Comparison of ENCODE assay signal across 20 mouse cellular contexts in the genomic region with DNA sequence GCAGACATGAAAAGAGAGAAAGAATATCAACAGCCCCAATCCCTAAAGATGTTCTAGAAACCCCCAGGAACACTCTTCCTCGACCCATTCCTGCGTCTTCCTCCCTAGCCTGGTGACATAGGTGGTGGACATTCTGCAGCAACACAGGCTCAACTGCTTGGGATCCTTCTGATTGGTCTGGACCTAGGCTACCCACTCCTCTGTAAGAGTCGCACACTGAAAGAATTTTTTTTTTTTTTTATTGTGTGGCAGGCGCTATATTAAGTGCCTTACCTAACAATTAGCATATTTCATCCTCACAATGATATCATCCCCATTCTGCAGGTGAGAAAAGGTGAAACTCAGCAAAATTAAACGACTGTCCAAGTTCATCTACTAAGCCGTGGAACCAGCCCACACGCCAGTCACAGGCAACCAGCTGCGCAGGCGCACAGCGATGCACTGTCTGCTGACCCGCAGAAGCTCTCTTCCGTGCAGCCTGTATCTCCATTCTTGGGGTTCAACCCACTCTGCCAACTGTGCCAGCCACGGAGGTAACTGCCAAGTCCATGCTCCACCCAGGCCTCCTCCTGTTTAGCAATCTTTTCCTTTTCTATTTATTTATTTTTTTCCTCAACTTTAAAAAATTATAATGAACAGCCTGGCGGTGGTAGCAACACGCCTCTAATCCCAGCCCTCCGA. TPM values are rescaled to one million over a fixed set of nuclear protein-coding genes. Genes with fewer than 3 reads are reported as not detected.
DNase-seq lines count a peak whose midpoint lies in the region; ATAC-seq and TF ChIP-seq lines count a peak whose summit lies in the region.
"Had no signal": no experiment of that assay in that cellular context is flagged by ENCODE, and none has a peak within 500 bp of the region (broad histone marks: within the 10 kb centered on the region; RNA-seq: fewer than 3 reads in every experiment).

No protein-coding gene starts in this region.

- H3K4me1 ChIP-seq in E14TG2a.4 (replicated peaks; ENCODE audit: low read depth, low read length) = peaks cover 74% of the 10 kb centered on the region
- peaks cover 9% of the 10 kb centered on the region for H3K4me1 ChIP-seq in hindbrain, embryonic 12.5 days
- H3K4me1 ChIP-seq in midbrain, embryonic 16.5 days (ENCODE audit: control insufficient read depth, insufficient read depth, low read length) = peaks cover 13% of the 10 kb centered on the region

- H3K9me3 ChIP-seq in E14TG2a.4 (ENCODE audit: low read length) = no peaks in the 10 kb centered on the region
- no peaks in the 10 kb centered on the region for H3K9me3 ChIP-seq in hindbrain, embryonic 12.5 days (replicated peaks)
- H3K9me3 ChIP-seq in midbrain, embryonic 16.5 days (replicated peaks; ENCODE audit: control insufficient read depth, low read length, poor library complexity, severe bottlenecking) = no peaks in the 10 kb centered on the region
- H3K9me3 ChIP-seq: liver, embryonic 15.5 days; neural tube, embryonic 15.5 days had no signal

- H3K4me2 ChIP-seq in hindbrain, embryonic 12.5 days (replicated peaks) = no peak overlapping the region
- no peak overlapping the region for H3K4me2 ChIP-seq in midbrain, embryonic 16.5 days (ENCODE audit: low read length)
- H3K4me2 ChIP-seq: heart, embryonic 11.5 days; liver, embryonic 15.5 days; midbrain, embryonic 11.5 days; neural tube, embryonic 15.5 days had no signal

- WGBS in hindbrain, embryonic 12.5 days = 91% methylated on average over 16 of the region's 16 CpGs
- 90% methylated on average over 16 of the region's 16 CpGs for WGBS in midbrain, embryonic 16.5 days

- peak; percentile 54 for DNase-seq in layer of hippocampus, adult 11-12 months (ENCODE audit: low spot score)
- no peak for DNase-seq in layer of hippocampus, adult 9-10 months (ENCODE audit: low spot score)
- DNase-seq in CD4-positive helper T cell, adult 2 months (ENCODE audit: low read depth, low spot score) = peak; percentile 12
- DNase-seq in ZHBTc4 (ENCODE audit: low read depth, low spot score) = peak; percentile 75
- DNase-seq: adrenal gland, postnatal 25 days; cerebellum, postnatal 36 days; forebrain, postnatal 0 days; gastrocnemius, adult 2 months; heart, postnatal 36 days; spleen, adult 18-20 months; thymus, postnatal 25 days had no signal

- no peak for ATAC-seq in hindbrain, embryonic 12.5 days (ENCODE audit: low FRiP score)
- no peak for ATAC-seq in inflammation-experienced regulatory T-cells, adult 6 months
- ATAC-seq in midbrain, embryonic 16.5 days = no peak
- ATAC-seq: CD4-positive, CD25-positive, alpha-beta regulatory T cell, adult 4 months; forebrain, postnatal 0 days had no signal

- no peak overlapping the region for H3K27ac ChIP-seq in hindbrain, embryonic 12.5 days
- H3K27ac ChIP-seq in midbrain, embryonic 16.5 days (ENCODE audit: low read length) = no peak overlapping the region
- H3K27ac ChIP-seq: gastrocnemius, adult 2 months; liver, embryonic 15.5 days; neural tube, embryonic 15.5 days had no signal

- peak overlapping the region; percentile 58 for H3K4me3 ChIP-seq in E14TG2a.4 (replicated peaks; ENCODE audit: low read length)
- no peak overlapping the region for H3K4me3 ChIP-seq in hindbrain, embryonic 12.5 days
- H3K4me3 ChIP-seq in midbrain, embryonic 16.5 days (ENCODE audit: low read depth, low read length) = no peak overlapping the region
- H3K4me3 ChIP-seq: gastrocnemius, adult 2 months; liver, embryonic 15.5 days; neural tube, embryonic 15.5 days had no signal

- no peak for TF ChIP-seq CTCF in E14TG2a.4 (conservative IDR thresholded peaks at IDR 0.05; ENCODE audit: low read length)

- H3K27me3 ChIP-seq in E14TG2a.4 (ENCODE audit: insufficient read depth, low read length) = no peaks in the 10 kb centered on the region
- no peaks in the 10 kb centered on the region for H3K27me3 ChIP-seq in hindbrain, embryonic 12.5 days
- H3K27me3 ChIP-seq in midbrain, embryonic 16.5 days (ENCODE audit: control insufficient read depth, insufficient read depth, low read depth, low read length) = no peaks in the 10 kb centered on the region
- H3K27me3 ChIP-seq: neural tube, embryonic 15.5 days had no signal

- H3K36me3 ChIP-seq in E14TG2a.4 (ENCODE audit: insufficient read depth, low read length) = no peaks in the 10 kb centered on the region
- H3K36me3 ChIP-seq in hindbrain, embryonic 12.5 days = no peaks in the 10 kb centered on the region
- H3K36me3 ChIP-seq in midbrain, embryonic 16.5 days (ENCODE audit: control insufficient read depth, insufficient read depth, low read length) = no peaks in the 10 kb centered on the region
- H3K36me3 ChIP-seq: liver, embryonic 15.5 days; neural tube, embryonic 15.5 days had no signal

- no peak overlapping the region for H3K9ac ChIP-seq in hindbrain, embryonic 12.5 days
- no peak overlapping the region for H3K9ac ChIP-seq in midbrain, embryonic 16.5 days (ENCODE audit: low read depth, low read length)
- H3K9ac ChIP-seq: forebrain, postnatal 0 days; liver, embryonic 15.5 days; neural tube, embryonic 15.5 days had no signal

RNA-seq across cellular contexts. Expression of a gene that starts 3.1 kb away (rescaled TPM):
- 32.0 and 33.5 TPM in 2 replicates for polyA plus RNA-seq in hindbrain, embryonic 12.5 days (2016; fragmentation: Nextera tagmentation; extraction: Ambion mirVana)
- polyA plus RNA-seq in inflammation-experienced regulatory T-cells, adult 6 months (2017; shearing (Covaris generic)) = 100 to 1,000 TPM; 218 to 293 (median 259) TPM
- 9.5 and 11.2 TPM in 2 replicates for polyA plus RNA-seq in midbrain, embryonic 16.5 days (2015; fragmentation: Nextera tagmentation; extraction: Ambion mirVana)
